Mouse (Mus musculus): ENCODE data around the gene Pold4. TPM values are rescaled to one million over a fixed set of nuclear protein-coding genes. Genes with fewer than 3 reads are reported as not detected.

Gene Pold4
- total RNA-seq, 2 experiments from 2014 or later: 9.7 to 11.1 TPM

GRCm38 (mm10) chr19:4262756-4263155 lies 31.1 kb downstream of the Pold4 start:
- DNase-seq (ENCODE audit: low spot score): no peak
- intact Hi-C loops (cut with DNase I): no loop called here

DNA sequence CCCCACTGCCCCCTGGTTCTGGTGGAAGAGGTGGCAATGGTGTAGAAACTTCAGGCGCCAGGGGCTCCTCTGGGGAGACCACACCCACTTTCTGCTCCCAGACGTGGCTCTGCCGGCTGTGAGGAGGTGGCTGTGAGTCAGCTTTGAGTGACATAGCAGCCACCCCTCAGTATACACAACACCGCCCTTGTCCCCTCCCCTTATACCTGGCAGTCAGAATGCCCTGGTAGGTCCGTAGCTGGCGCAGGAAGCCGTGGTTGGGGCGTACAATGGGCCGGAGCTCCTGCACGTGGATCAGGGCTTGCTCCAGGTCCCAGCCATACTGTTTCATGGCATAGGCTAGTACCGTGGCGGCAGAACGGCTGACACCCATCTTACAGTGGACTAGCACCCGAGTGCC lies 32.0 kb downstream of the Pold4 start:
- no peak for DNase-seq (ENCODE audit: low spot score)
- intact Hi-C loops (cut with DNase I): no loop called here

GRCm38 (mm10) chr19:4264171-4264780 lies 32.6 kb downstream of the Pold4 start:
- intact Hi-C loops (cut with DNase I): no loop called here
- no peak for DNase-seq (ENCODE audit: low spot score)

- no peak for DNase-seq (ENCODE audit: low spot score)
- intact Hi-C loops (cut with DNase I): no loop called here
Observed at GRCm38 (mm10) chr19:4265956-4266355, 34.3 kb downstream of the Pold4 start.

GRCm38 (mm10) chr19:4268566-4269361 lies 37.1 kb downstream of the Pold4 start, which contains the start of gene Ssh3:
Gene Ssh3 (minus strand): TSS chr19:4269180.
- intact Hi-C loops (cut with DNase I): no loop called here

DNA sequence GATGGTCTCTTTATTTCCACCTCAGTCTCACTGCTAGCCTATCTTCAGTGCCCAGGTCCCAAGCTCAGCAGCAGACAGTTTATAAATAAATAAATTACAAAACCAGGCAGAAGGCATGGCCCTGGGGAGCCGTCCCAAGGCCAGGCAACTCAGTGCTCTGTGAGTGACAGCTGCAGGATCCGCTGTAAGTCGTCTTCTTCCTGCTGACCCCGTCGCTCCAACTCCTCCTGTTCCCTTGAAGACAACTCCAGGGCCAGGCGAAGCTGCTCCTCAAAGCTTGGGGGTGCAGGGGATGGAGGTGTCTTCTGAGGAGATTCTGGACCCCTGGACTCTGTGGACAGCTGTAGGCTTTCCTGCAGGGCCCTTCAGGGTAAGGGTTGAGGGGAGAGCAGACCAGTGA lies 38.5 kb downstream of the Pold4 start:
- no peak for DNase-seq (ENCODE audit: low spot score)
- intact Hi-C loops (cut with DNase I): no loop called here

More at GRCm38 (mm10) chr19:4268566-4269361, 37.1 kb downstream of the Pold4 start, which contains the start of gene Ssh3:
- DNase-seq (ENCODE audit: low spot score): peak; percentile 31

DNA sequence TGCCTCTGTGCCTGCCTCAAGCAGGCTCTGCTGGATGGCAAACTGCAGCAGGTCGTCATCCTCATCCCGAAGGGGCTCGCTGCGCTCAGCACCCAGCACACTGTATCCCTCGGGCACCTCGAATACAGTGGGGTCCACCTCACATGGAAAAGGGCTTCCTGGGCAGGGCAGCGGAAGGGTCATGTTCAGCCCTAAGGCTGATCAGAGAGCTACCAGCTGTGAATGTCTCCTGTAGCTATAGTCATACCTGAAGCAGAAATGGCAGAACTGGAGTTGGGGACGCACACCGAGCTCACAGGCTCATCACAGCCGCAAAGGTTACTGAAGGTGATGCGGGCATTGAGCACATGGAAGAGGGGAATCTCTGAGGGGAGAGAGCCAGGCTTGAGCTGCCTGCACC lies 39.3 kb downstream of the Pold4 start:
- intact Hi-C loops (cut with DNase I): no loop called here
- DNase-seq (ENCODE audit: low spot score): no peak

- intact Hi-C loops (cut with DNase I): no loop called here
- no peak for DNase-seq (ENCODE audit: low spot score)
Observed at GRCm38 (mm10) chr19:4279487-4279886, 47.8 kb downstream of the Pold4 start.

- no peak for DNase-seq (ENCODE audit: low spot score)
Observed at GRCm38 (mm10) chr19:4280425-4280824, 48.7 kb downstream of the Pold4 start.

GRCm38 (mm10) chr19:4282898-4283553 lies 51.3 kb downstream of the Pold4 start, which contains the start of gene Ankrd13d:
Gene Ankrd13d (minus strand): TSS chr19:4283137.
- DNase-seq (ENCODE audit: low spot score): peak; percentile 78
- intact Hi-C loops (cut with DNase I): no loop called here

More at GRCm38 (mm10) chr19:4280425-4280824, 48.7 kb downstream of the Pold4 start:
- intact Hi-C loops (cut with DNase I): no loop called here

Small RNAs within 50 kb of the gene (microRNA-seq; reads per million reads assigned to microRNA genes)
- gene Gm26115 (not detected), gene Mir6985 (1.1 reads per million)

Other genes starting within 250 kb of the Pold4 start
- gene Acy3, start 245.3 kb upstream of the Pold4 start, total RNA-seq (2021): 10 to 100 TPM; 20.3 to 21.5 TPM
- not detected for gene Tbx10, start 239.1 kb upstream of the Pold4 start, total RNA-seq (2021)
- gene Nudt8, start 231.3 kb upstream of the Pold4 start, total RNA-seq (2021): 100 to 1,000 TPM; 109 to 118 TPM
- gene Gm49405, start 231.3 kb upstream of the Pold4 start, total RNA-seq (2021): 1 to 10 TPM; 2.0 to 2.2 TPM
- 100 to 1,000 TPM; 148 to 152 TPM for gene Doc2g, start 228.6 kb upstream of the Pold4 start, total RNA-seq (2021)
- 1,000 to 10,000 TPM; 1,136 to 1,167 TPM for gene Ndufv1, start 219.1 kb upstream of the Pold4 start, total RNA-seq (2021)
- gene Gstp1, start 193.9 kb upstream of the Pold4 start, total RNA-seq (2021): 100 to 1,000 TPM; 321 to 327 TPM
- gene Gstp2, start 185.9 kb upstream of the Pold4 start, total RNA-seq (2021): 100 to 1,000 TPM in 1 of 2 experiments, 10 to 100 TPM in 1; 87.8 to 116 TPM
- not detected for gene Gstp3, start 172.3 kb upstream of the Pold4 start, total RNA-seq (2021)
- gene Cabp2, start 150.3 kb upstream of the Pold4 start, total RNA-seq (2021): not detected
- gene Cdk2ap2, start 134.7 kb upstream of the Pold4 start, total RNA-seq (2021): 10 to 100 TPM; 36.6 to 45.1 TPM
- gene Pitpnm1, start 131.9 kb upstream of the Pold4 start, total RNA-seq (2021): 10 to 100 TPM; 20.8 to 22.1 TPM
- 10 to 100 TPM; 54.2 to 56.8 TPM for gene Aip, start 106.0 kb upstream of the Pold4 start, total RNA-seq (2021)
- not detected for gene Gpr152, start 92.1 kb upstream of the Pold4 start, total RNA-seq (2021)
- under 1 TPM in 1 of 2 experiments, not detected in 1; 0.31 TPM for gene Cabp4, start 87.9 kb upstream of the Pold4 start, total RNA-seq (2021)
- gene Coro1b, start 83.3 kb upstream of the Pold4 start, total RNA-seq (2021): 10 to 100 TPM; 53.4 to 57.6 TPM
- gene Ptprcap, start 78.3 kb upstream of the Pold4 start, total RNA-seq (2021): 1 to 10 TPM in 1 of 2 experiments, under 1 TPM in 1; 0.94 to 1.5 TPM
- gene Rps6kb2, start 68.5 kb upstream of the Pold4 start, total RNA-seq (2021): 10 to 100 TPM; 16.5 to 16.8 TPM
- 10 to 100 TPM; 33.5 to 34.1 TPM for gene Carns1, start 56.4 kb upstream of the Pold4 start, total RNA-seq (2021)
- 1 to 10 TPM; 9.2 to 9.3 TPM for gene Tbc1d10c, start 40.6 kb upstream of the Pold4 start, total RNA-seq (2021)
- 100 to 1,000 TPM; 337 TPM for gene Ppp1ca, start 39.8 kb upstream of the Pold4 start, total RNA-seq (2021)
- 1 to 10 TPM; 5.3 to 5.8 TPM for gene Rad9a, start 30.2 kb upstream of the Pold4 start, total RNA-seq (2021)
- gene Clcf1, start 17.7 kb upstream of the Pold4 start, total RNA-seq (2021): 1 to 10 TPM in 1 of 2 experiments, under 1 TPM in 1; 0.94 to 2.0 TPM
- gene AC109138.7, start 17.5 kb upstream of the Pold4 start, total RNA-seq (2021): not detected
- gene Ssh3, start 37.3 kb downstream of the Pold4 start, total RNA-seq (2021): 1 to 10 TPM; 5.8 to 6.6 TPM
- gene Ankrd13d, start 51.2 kb downstream of the Pold4 start, total RNA-seq (2021): 1 to 10 TPM; 1.2 to 1.5 TPM
- gene Grk2, start 74.3 kb downstream of the Pold4 start, total RNA-seq (2021): 10 to 100 TPM; 49.3 to 57.9 TPM
- gene Kdm2a, start 166.4 kb downstream of the Pold4 start, total RNA-seq (2021): 10 to 100 TPM; 35.3 to 44.0 TPM
- 1 to 10 TPM; 4.6 to 6.4 TPM for gene Rhod, start 207.5 kb downstream of the Pold4 start, total RNA-seq (2021)
- gene Syt12, start 245.5 kb downstream of the Pold4 start, total RNA-seq (2021): 1 to 10 TPM; 5.0 to 6.7 TPM

All from heart, postnatal 25 days (tissue).